ENCODE assay signal across 14 mouse cellular contexts in the genomic region with DNA sequence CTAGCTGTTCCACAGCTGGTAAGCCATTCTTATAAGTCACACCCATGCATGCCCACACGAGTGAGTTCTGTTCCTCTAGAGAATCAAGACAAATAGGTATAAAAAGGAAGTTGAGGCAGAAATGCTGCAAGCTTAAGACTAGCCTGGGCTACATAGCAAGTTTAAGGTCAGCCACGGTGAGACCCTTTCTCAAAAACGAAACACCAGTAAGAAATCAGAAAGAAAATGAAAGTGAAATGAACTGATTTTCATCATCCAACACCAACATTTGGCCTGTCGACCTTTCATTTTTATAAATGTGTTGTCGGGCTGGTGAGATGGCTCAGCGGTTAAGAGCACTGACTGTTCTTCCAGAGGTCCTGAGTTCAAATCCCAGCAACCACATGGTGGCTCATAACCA. TPM values are rescaled to one million over a fixed set of nuclear protein-coding genes. Genes with fewer than 3 reads are reported as not detected.
DNase-seq lines count a peak whose midpoint lies in the region; ATAC-seq and TF ChIP-seq lines count a peak whose summit lies in the region.
"Had no signal": no experiment of that assay in that cellular context is flagged by ENCODE, and none has a peak within 500 bp of the region (broad histone marks: within the 10 kb centered on the region; RNA-seq: fewer than 3 reads in every experiment).

No protein-coding gene starts in this region.

- no peaks in the 10 kb centered on the region for H3K27me3 ChIP-seq in myocyte (ENCODE audit: control insufficient read depth, insufficient read depth, insufficient read length)
- H3K27me3 ChIP-seq in stomach, postnatal 0 days (ENCODE audit: control insufficient read depth, insufficient read depth, low read length), result no peaks in the 10 kb centered on the region
- H3K27me3 ChIP-seq: embryonic facial prominence, embryonic 12.5 days; Patski had no signal

- DNase-seq in 3T3-L1 (ENCODE audit: low read depth, low spot score), result peak; percentile 7
- DNase-seq in A20 (ENCODE audit: low read depth, low spot score), result peak; percentile 51
- no peak for DNase-seq in spleen, postnatal 4 days (ENCODE audit: low spot score in 2 of 2)
- DNase-seq in stomach, postnatal 0 days (ENCODE audit: low spot score), result no peak
- no peak for DNase-seq in cerebellum, adult 9-11 months
- DNase-seq: adrenal gland, adult 8-10 months; cerebellum, adult 11 months; cerebellum, adult 8-10 months had no signal

- no peak overlapping the region for H3K4me3 ChIP-seq in bone marrow macrophage, adult 2 months (ENCODE audit: insufficient read depth, low read length)
- H3K4me3 ChIP-seq in myocyte, result no peak overlapping the region
- H3K4me3 ChIP-seq in stomach, postnatal 0 days (ENCODE audit: low read depth, low read length), result no peak overlapping the region
- H3K4me3 ChIP-seq: embryonic facial prominence, embryonic 10.5 days; embryonic facial prominence, embryonic 12.5 days had no signal

- H3K36me3 ChIP-seq in myocyte (ENCODE audit: control insufficient read depth, insufficient read depth), result peaks cover 6% of the 10 kb centered on the region
- H3K36me3 ChIP-seq in stomach, postnatal 0 days (ENCODE audit: control insufficient read depth, insufficient read depth, low read length), result peaks cover 3% of the 10 kb centered on the region

- no peak overlapping the region for H3ac ChIP-seq in myocyte (ENCODE audit: control insufficient read depth, insufficient read length)

- 0 out of 2 replicates have a peak overlapping the region, but pooled peaks have one; percentile 8 for H3K27ac ChIP-seq in bone marrow macrophage, adult 2 months (ENCODE audit: insufficient read depth, low read depth, low read length)
- H3K27ac ChIP-seq in stomach, postnatal 0 days (replicated peaks), result no peak overlapping the region
- H3K27ac ChIP-seq: embryonic facial prominence, embryonic 10.5 days; embryonic facial prominence, embryonic 12.5 days had no signal

- no peak for TF ChIP-seq POLR2A in bone marrow macrophage, adult 2 months (IDR thresholded peaks at IDR 0.05; ENCODE audit: borderline replicate concordance, low read depth, low read length)
- no peak for TF ChIP-seq POLR2A in myocyte (IDR thresholded peaks at IDR 0.05; ENCODE audit: insufficient read length, low read depth)

- H3K4me1 ChIP-seq in bone marrow macrophage, adult 2 months (ENCODE audit: control insufficient read depth, insufficient read depth, low read length), result peaks cover 36% of the 10 kb centered on the region
- no peaks in the 10 kb centered on the region for H3K4me1 ChIP-seq in stomach, postnatal 0 days (replicated peaks; ENCODE audit: control insufficient read depth, insufficient read depth)
- H3K4me1 ChIP-seq: embryonic facial prominence, embryonic 12.5 days had no signal

- 73% methylated on average over 6 of the region's 6 CpGs for WGBS in stomach, postnatal 0 days

- H3K9me3 ChIP-seq in stomach, postnatal 0 days (ENCODE audit: control insufficient read depth, low read length), result no peaks in the 10 kb centered on the region
- H3K9me3 ChIP-seq: embryonic facial prominence, embryonic 10.5 days; embryonic facial prominence, embryonic 12.5 days had no signal

- no peak for TF ChIP-seq EP300 in stomach, postnatal 0 days (optimal IDR thresholded peaks at IDR 0.05)

- H3K79me2 ChIP-seq in myocyte (ENCODE audit: control insufficient read depth, insufficient read depth), result no peaks in the 10 kb centered on the region

- no peak overlapping the region for H3K9ac ChIP-seq in stomach, postnatal 0 days (ENCODE audit: low read length)
- H3K9ac ChIP-seq: embryonic facial prominence, embryonic 12.5 days had no signal

- no peak for TF ChIP-seq CTCF in bone marrow macrophage, adult 2 months (IDR thresholded peaks at IDR 0.05; ENCODE audit: low read depth, low read length)
- TF ChIP-seq CTCF in stomach, postnatal 0 days (IDR thresholded peaks at IDR 0.05; ENCODE audit: low read depth), result no peak

- peak overlapping the region; percentile 10 for H3K4me2 ChIP-seq in myocyte (ENCODE audit: low read depth)
- H3K4me2 ChIP-seq in stomach, postnatal 0 days (replicated peaks; ENCODE audit: low read depth), result no peak overlapping the region
- H3K4me2 ChIP-seq: embryonic facial prominence, embryonic 12.5 days had no signal

- no peak for ATAC-seq in stomach, postnatal 0 days (ENCODE audit: low FRiP score, low TSS enrichment)
- ATAC-seq: forebrain, embryonic 14.5 days; Patski had no signal

TF ChIP-seq in myocyte, 11 proteins besides CTCF, POLR2A, EP300 and RAD21:
- TF ChIP-seq SRF (IDR thresholded peaks at IDR 0.05; ENCODE audit: control insufficient read depth, insufficient read length, low read depth), result no peak
- TF ChIP-seq REST (IDR thresholded peaks at IDR 0.05; ENCODE audit: insufficient read depth, insufficient read length), result no peak
- no peak for TF ChIP-seq MYOG (IDR thresholded peaks at IDR 0.05; ENCODE audit: control insufficient read depth in 1 of 3, insufficient read depth in 1 of 3, insufficient read length in 2 of 3, low read depth in 2 of 3)
- TF ChIP-seq MYOD1 (IDR thresholded peaks at IDR 0.05; ENCODE audit: control insufficient read depth in 1 of 3, insufficient read length in 2 of 3, low read depth in 2 of 3), result no peak
- TF ChIP-seq E2F4 (IDR thresholded peaks at IDR 0.05; ENCODE audit: insufficient read depth), result no peak
- TF ChIP-seq MAX (IDR thresholded peaks at IDR 0.05; ENCODE audit: low read depth), result no peak
- TF ChIP-seq USF1 (IDR thresholded peaks at IDR 0.05; ENCODE audit: low read depth), result no peak
- TF ChIP-seq TCF12 (IDR thresholded peaks at IDR 0.05; ENCODE audit: insufficient read depth, poor library complexity, severe bottlenecking), result no peak
- no peak for TF ChIP-seq TCF3 (IDR thresholded peaks at IDR 0.05; ENCODE audit: insufficient read length, low read depth)
- no peak for TF ChIP-seq CEBPB (IDR thresholded peaks at IDR 0.05; ENCODE audit: insufficient read depth, poor library complexity, severe bottlenecking)
- TF ChIP-seq POLR2AphosphoS2 (IDR thresholded peaks at IDR 0.05; ENCODE audit: insufficient read length, low read depth), result no peak

RNA-seq across cellular contexts. Expression of gene Hint1, which starts 12.7 kb away (rescaled TPM):
- 324 and 359 TPM in 2 replicates for polyA plus RNA-seq in bone marrow macrophage, adult 2 months (2012; ENCODE audit: insufficient read depth, insufficient read length, missing spikeins)
- 860 TPM for polyA plus RNA-seq in myocyte (2012; fragmentation: generic; extraction: Trizol)
- 745 and 824 TPM in 2 replicates for polyA plus RNA-seq in stomach, postnatal 0 days (2015; fragmentation: Nextera tagmentation; extraction: Ambion mirVana)

RNA-seq across cellular contexts. Expression of gene Lyrm7, which starts 18.2 kb away (rescaled TPM):
- 0.67 and 1.7 TPM in 2 replicates for polyA plus RNA-seq in bone marrow macrophage, adult 2 months (2012; ENCODE audit: insufficient read depth, insufficient read length, missing spikeins)
- polyA plus RNA-seq in myocyte (2012; fragmentation: generic; extraction: Trizol), result 2.2 TPM
- 4.5 and 4.8 TPM in 2 replicates for polyA plus RNA-seq in stomach, postnatal 0 days (2015; fragmentation: Nextera tagmentation; extraction: Ambion mirVana)

RNA-seq across cellular contexts. Expression of gene Gpx3, which starts 23.4 kb away (rescaled TPM):
- 10.8 and 13.8 TPM in 2 replicates for polyA plus RNA-seq in bone marrow macrophage, adult 2 months (2012; ENCODE audit: insufficient read depth, insufficient read length, missing spikeins)
- 9.4 TPM for polyA plus RNA-seq in myocyte (2012; fragmentation: generic; extraction: Trizol)
- 185 and 206 TPM in 2 replicates for polyA plus RNA-seq in stomach, postnatal 0 days (2015; fragmentation: Nextera tagmentation; extraction: Ambion mirVana)

Comparison
In these comparisons a context has a peak if more than half of its experiments do, and no peak if none do; other contexts are left out.
1. DNase-seq: peak in 3T3-L1 (single experiment) and A20 (single experiment); none in spleen, postnatal 4 days (0 of 2), stomach, postnatal 0 days (single experiment) and cerebellum, adult 9-11 months (single experiment).
2. RNA of gene Gpx3, which starts 23.4 kb away (polyA plus RNA-seq): 185 to 206 TPM in stomach, postnatal 0 days; 10.8 to 13.8 TPM in bone marrow macrophage, adult 2 months and 9.4 TPM in myocyte (single experiment); every median in the first group is over 10 times any median in the second.